Mouse (Mus musculus) C2C12 (cell line): ENCODE measurements around the gene Klf6. TPM values are rescaled to one million over a fixed set of nuclear protein-coding genes. Genes with fewer than 3 reads are reported as not detected.
A peak's percentile ranks its signal among the peaks of the same experiment; 100 is the strongest.

Source experiments
- H3K27me3 ChIP-seq: one replicate; pipeline ENCODE4 v1.6.1; 2011; ENCODE audit not compliant: control insufficient read depth, insufficient read depth, insufficient read length
- H3K36me3 ChIP-seq: one replicate; pipeline ENCODE4 v1.6.1; 2011; ENCODE audit not compliant: control insufficient read depth, insufficient read depth
- H3K4me3 ChIP-seq: one replicate; pipeline ENCODE4 v1.5.1; 2011; ENCODE audit warnings: mild to moderate bottlenecking, control low read depth; ENCODE audit not compliant: poor library complexity, insufficient read depth, severe bottlenecking
- H3K79me2 ChIP-seq: one replicate; pipeline ENCODE4 v1.6.1; 2011; ENCODE audit not compliant: control insufficient read depth, insufficient read depth
- H3K79me3 ChIP-seq: one replicate; pipeline ENCODE4 v1.6.1; 2011; ENCODE audit warnings: low read depth, control low read depth
- H3ac ChIP-seq: one replicate; pipeline ENCODE3; 2011; ENCODE audit warnings: low read depth; ENCODE audit not compliant: control insufficient read depth, insufficient read length
- CEBPB ChIP-seq: IDR thresholded peaks from one replicate; pipeline ENCODE4 v1.6.1; 2011; ENCODE audit warnings: low read depth, mild to moderate bottlenecking, control low read depth, moderate library complexity
- CTCF ChIP-seq: IDR thresholded peaks from one replicate; pipeline ENCODE4 v1.5.1; 2011; ENCODE audit not compliant: control insufficient read depth, insufficient read depth, insufficient read length
- FOSL1 ChIP-seq: IDR thresholded peaks from one replicate; pipeline ENCODE4 v1.8.0; 2011; ENCODE audit warnings: mild to moderate bottlenecking, low read length; ENCODE audit not compliant: poor library complexity, insufficient read depth, severe bottlenecking
- MAX ChIP-seq: IDR thresholded peaks from one replicate; pipeline ENCODE4 v1.6.1; 2011; ENCODE audit warnings: mild to moderate bottlenecking, control low read depth
- MYOD1 ChIP-seq: IDR thresholded peaks from one replicate; pipeline ENCODE4 v1.6.1; 2011; ENCODE audit warnings: low read depth; ENCODE audit not compliant: control insufficient read depth, insufficient read length
- MYOG ChIP-seq: IDR thresholded peaks from one replicate; pipeline ENCODE4 v1.6.1; 2011; ENCODE audit not compliant: control insufficient read depth, insufficient read length; ENCODE audit errors: extremely low read depth
- USF1 ChIP-seq: IDR thresholded peaks from one replicate; pipeline ENCODE4 v1.6.1; 2011; ENCODE audit warnings: low read depth, mild to moderate bottlenecking, control low read depth, moderate library complexity
- polyA plus RNA-seq: library from polyadenylated mRNA; unstranded; fragments of >200 nt; fragmentation: generic; extraction: Trizol; gene quantifications from one replicate; pipeline ENCODE4 v1.2.1, GENCODE M21; 2012; ENCODE audit warnings: missing spikeins

The Klf6 gene
- polyA plus RNA-seq, 1 experiment, result 21.8 TPM

- H3ac ChIP-seq, result no peak overlapping the region
- no peaks in the 10 kb centered on the region for H3K27me3 ChIP-seq
- no peaks in the 10 kb centered on the region for H3K36me3 ChIP-seq
- no peaks in the 10 kb centered on the region for H3K79me3 ChIP-seq
- no peaks in the 10 kb centered on the region for H3K79me2 ChIP-seq
- TF ChIP-seq MAX (no peak), CEBPB (no peak), USF1 (no peak), MYOD1 (no peak), FOSL1 (no peak), MYOG (no peak), CTCF (no peak)
- H3K4me3 ChIP-seq, result no peak overlapping the region
Measured at GRCm38 (mm10) chr13:5843829-5844228, 17.5 kb upstream of the Klf6 start.

DNA sequence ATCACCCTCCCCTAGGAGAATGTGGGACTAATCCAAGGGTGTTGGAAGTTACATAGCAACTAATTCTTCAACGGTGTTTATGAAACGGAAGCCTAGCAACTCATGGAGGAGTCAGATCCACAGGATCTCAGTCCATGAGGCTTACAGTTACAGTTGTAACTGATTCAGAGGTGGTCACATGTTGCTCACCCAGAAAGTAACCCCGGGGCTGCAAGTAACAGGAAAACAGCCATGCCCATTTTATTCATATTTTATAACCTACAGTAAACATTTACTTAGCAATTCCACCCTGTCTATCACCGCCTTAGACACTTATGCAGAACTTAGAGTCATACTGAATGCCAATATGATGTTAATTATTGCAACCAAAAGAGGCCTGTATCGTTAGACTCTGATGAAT is 16.9 kb upstream of the Klf6 start:
- H3K79me3 ChIP-seq, result no peaks in the 10 kb centered on the region

DNA sequence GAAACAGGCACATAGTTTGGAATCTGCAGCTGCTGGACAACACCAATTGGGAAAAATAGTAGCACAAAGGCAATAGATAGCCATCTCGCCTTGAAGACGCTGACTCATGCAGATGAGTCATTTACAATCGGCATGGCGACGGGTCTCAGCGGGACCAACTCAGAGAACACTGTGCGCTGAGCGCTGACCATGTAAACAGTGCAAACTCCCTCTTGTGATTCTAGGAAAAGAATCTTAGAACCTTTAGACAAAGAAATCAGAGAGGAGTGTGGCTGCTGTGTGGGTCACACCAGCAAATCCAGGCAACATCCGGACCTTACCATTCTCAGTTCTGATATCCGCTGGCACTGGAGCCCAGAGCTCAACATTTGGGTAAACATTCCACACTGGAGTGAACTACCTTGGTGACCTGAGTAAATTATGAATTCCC is 16.1 kb upstream of the Klf6 start:
- no peaks in the 10 kb centered on the region for H3K27me3 ChIP-seq
- TF ChIP-seq MYOD1 (peak; percentile 89), MYOG (no peak), MAX (peak; percentile 70), FOSL1 (peak; percentile 98)
- H3K79me3 ChIP-seq, result no peaks in the 10 kb centered on the region
- no peaks in the 10 kb centered on the region for H3K36me3 ChIP-seq
- H3K4me3 ChIP-seq, result peak overlapping the region; percentile 15
- peak overlapping the region; percentile 46 for H3ac ChIP-seq
- H3K79me2 ChIP-seq, result no peaks in the 10 kb centered on the region

More for the DNA sequence above, 16.9 kb upstream of the Klf6 start:
- Histone ChIP-seq H3K79me2 (no peaks in the 10 kb centered on the region), H3K27me3 (no peaks in the 10 kb centered on the region), H3ac (no peak overlapping the region), H3K4me3 (no peak overlapping the region), H3K36me3 (no peaks in the 10 kb centered on the region)
- TF ChIP-seq USF1 (peak; percentile 81), MAX (no peak)

DNA sequence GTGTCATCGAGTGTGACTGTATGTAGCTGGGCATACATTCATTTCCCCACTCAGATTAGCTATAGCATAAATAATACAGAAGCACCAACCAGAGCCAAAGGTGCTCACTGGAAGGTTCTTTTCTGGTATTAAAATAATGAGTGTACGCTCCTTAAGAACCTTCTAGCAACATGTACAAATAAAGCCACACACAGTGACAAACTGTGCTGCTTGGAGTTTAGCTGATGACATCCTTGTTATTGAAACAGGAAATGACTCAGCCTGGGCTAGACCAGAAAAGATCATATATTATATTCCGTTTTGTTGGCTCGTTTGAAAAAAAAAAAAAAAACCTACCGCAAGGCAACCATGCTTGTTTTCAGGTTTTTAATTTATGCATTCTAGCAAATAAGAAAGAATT is 15.7 kb upstream of the Klf6 start:
- peak overlapping the region; percentile 46 for H3ac ChIP-seq

DNA sequence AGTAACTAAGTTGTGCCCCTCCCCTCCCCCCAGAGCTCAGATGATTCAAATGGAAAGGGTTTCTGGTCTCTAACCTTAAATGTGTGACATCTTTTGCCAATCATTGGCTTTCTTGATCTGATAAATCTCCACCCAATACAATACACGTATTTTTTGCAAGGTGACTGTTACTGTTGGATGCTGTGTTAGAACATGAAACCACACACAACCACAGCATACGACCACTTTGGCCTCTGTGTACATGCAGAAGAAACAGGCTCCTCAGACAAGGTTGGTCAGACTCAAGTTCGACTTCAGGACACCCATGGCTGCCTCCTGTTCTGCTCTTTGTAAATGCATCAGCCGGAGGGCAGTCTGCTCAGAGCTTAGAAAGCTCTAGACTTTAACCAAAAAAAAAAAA is 14.4 kb upstream of the Klf6 start:
- no peaks in the 10 kb centered on the region for H3K79me3 ChIP-seq
- H3K79me2 ChIP-seq, result no peaks in the 10 kb centered on the region
- no peaks in the 10 kb centered on the region for H3K36me3 ChIP-seq

More for the DNA sequence above, 15.7 kb upstream of the Klf6 start:
- Histone ChIP-seq H3K36me3 (no peaks in the 10 kb centered on the region), H3K79me2 (no peaks in the 10 kb centered on the region), H3K79me3 (no peaks in the 10 kb centered on the region), H3K27me3 (no peaks in the 10 kb centered on the region), H3K4me3 (peak overlapping the region; percentile 15)
- TF ChIP-seq MYOD1 (no peak), MAX (no peak), CEBPB (peak; percentile 15), FOSL1 (peak; percentile 74)

GRCm38 (mm10) chr13:5847736-5848135 is 13.5 kb upstream of the Klf6 start:
- no peaks in the 10 kb centered on the region for H3K36me3 ChIP-seq
- no peaks in the 10 kb centered on the region for H3K79me2 ChIP-seq
- H3K4me3 ChIP-seq, result no peak overlapping the region
- TF ChIP-seq USF1, result no peak
- no peak for TF ChIP-seq FOSL1
- no peak for TF ChIP-seq CEBPB
- no peak for TF ChIP-seq CTCF
- TF ChIP-seq MAX, result no peak
- TF ChIP-seq MYOG, result no peak
- H3K79me3 ChIP-seq, result no peaks in the 10 kb centered on the region
- H3K27me3 ChIP-seq, result no peaks in the 10 kb centered on the region
- no peak overlapping the region for H3ac ChIP-seq

More for the DNA sequence above, 14.4 kb upstream of the Klf6 start:
- Histone ChIP-seq H3ac (no peak overlapping the region), H3K4me3 (no peak overlapping the region), H3K27me3 (no peaks in the 10 kb centered on the region)
- no peak for TF ChIP-seq MYOD1
- TF ChIP-seq MYOG, result no peak
- TF ChIP-seq CTCF, result no peak
- no peak for TF ChIP-seq CEBPB
- TF ChIP-seq MAX, result no peak
- no peak for TF ChIP-seq FOSL1
- no peak for TF ChIP-seq USF1
